Mouse (Mus musculus) heart, adult 8-10 months (tissue): ENCODE data around the gene Tlx3. TPM values are rescaled to one million over a fixed set of nuclear protein-coding genes. Genes with fewer than 3 reads are reported as not detected.

Source experiments
- DNase-seq: peaks from one replicate; pipeline ENCODE4 v3.0.0; 2022; ENCODE audit warnings: low spot score
- total RNA-seq, 4 experiments: library from RNA; stranded (reverse); gene quantifications; 2 replicates each; pipeline ENCODE4 v1.2.4; 2022

Tlx3 gene
- total RNA-seq, result not detected

GRCm38 (mm10) chr11:33203383-33204328 lies at the start of gene Tlx3:
TSS of gene Tlx3 (minus strand) at chr11:33203589.
- no peak for DNase-seq

GRCm38 (mm10) chr11:33240295-33240694 lies 36.9 kb upstream of the Tlx3 start:
- DNase-seq, result no peak

- no peak for DNase-seq
These were observed 30.7 kb upstream of the Tlx3 start for GRCm38 (mm10) chr11:33234134-33234533.

- DNase-seq, result no peak
These were observed 28.7 kb upstream of the Tlx3 start for GRCm38 (mm10) chr11:33232056-33232455.

GRCm38 (mm10) chr11:33228186-33228585 lies 24.8 kb upstream of the Tlx3 start:
- DNase-seq, result no peak

- no peak for DNase-seq
These were observed 23.1 kb upstream of the Tlx3 start for GRCm38 (mm10) chr11:33226516-33226915.

GRCm38 (mm10) chr11:33221566-33222365 lies 18.4 kb upstream of the Tlx3 start:
- DNase-seq, result no peak

- DNase-seq, result no peak
These were observed 17.4 kb upstream of the Tlx3 start for GRCm38 (mm10) chr11:33220763-33221162.

- no peak for DNase-seq
These were observed 14.1 kb upstream of the Tlx3 start for GRCm38 (mm10) chr11:33217384-33218079.

- no peak for DNase-seq
These were observed 4.0 kb upstream of the Tlx3 start for GRCm38 (mm10) chr11:33207411-33207810.

- no peak for DNase-seq
These were observed 1.6 kb upstream of the Tlx3 start for GRCm38 (mm10) chr11:33204966-33205365.

GRCm38 (mm10) chr11:33204329-33204705 lies 928 bp upstream of the Tlx3 start:
- DNase-seq, result no peak

- DNase-seq, result no peak
These were observed 417 bp downstream of the Tlx3 start for GRCm38 (mm10) chr11:33202972-33203371.

GRCm38 (mm10) chr11:33202296-33202695 lies 1.1 kb downstream of the Tlx3 start:
- no peak for DNase-seq

- no peak for DNase-seq
These were observed 1.8 kb downstream of the Tlx3 start for GRCm38 (mm10) chr11:33201626-33202010.

GRCm38 (mm10) chr11:33200764-33201625 lies 2.4 kb downstream of the Tlx3 start:
- DNase-seq, result no peak

- no peak for DNase-seq
These were observed 3.3 kb downstream of the Tlx3 start for GRCm38 (mm10) chr11:33199906-33200763.

- no peak for DNase-seq
These were observed 4.3 kb downstream of the Tlx3 start for GRCm38 (mm10) chr11:33199117-33199514.

GRCm38 (mm10) chr11:33198351-33199116 lies 4.9 kb downstream of the Tlx3 start:
- no peak for DNase-seq
